Mouse (Mus musculus): ENCODE results near the gene Ptms. TPM values are rescaled to one million over a fixed set of nuclear protein-coding genes. Genes with fewer than 3 reads are reported as not detected.

Ptms gene
- polyA plus RNA-seq, 1 experiment from 2014 or later, result 454 TPM

DNA sequence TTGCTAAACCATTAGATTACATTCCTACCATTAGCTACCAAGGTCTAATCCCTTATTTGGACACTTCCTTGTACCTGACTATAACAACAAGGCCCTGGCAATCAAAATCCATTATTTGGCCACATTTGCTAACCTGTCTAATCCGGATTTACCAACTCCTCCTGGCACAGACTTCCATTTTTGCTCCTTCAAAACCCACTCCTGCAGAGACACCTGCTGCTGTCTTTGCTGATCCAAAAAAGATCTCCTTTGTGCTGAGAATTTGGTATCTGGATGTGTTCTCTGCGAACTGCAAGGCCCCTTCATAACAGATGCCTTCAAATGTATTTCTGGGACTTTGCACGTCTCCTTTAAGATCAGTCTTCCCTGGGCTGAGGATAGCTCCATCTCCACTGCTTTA, 23.6 kb upstream of the Ptms start:
- Histone ChIP-seq H3K36me3 (peaks cover 7% of the 10 kb centered on the region), H3K9ac (no peak overlapping the region), H3K4me1 (no peaks in the 10 kb centered on the region), H3K4me2 (no peak overlapping the region), H3K9me3 (no peaks in the 10 kb centered on the region), H3K27me3 (no peaks in the 10 kb centered on the region), H3K4me3 (no peak overlapping the region), H3K27ac (no peak overlapping the region)
- WGBS, result 81% methylated on average over 3 of the region's 3 CpGs
- ATAC-seq (ENCODE audit: borderline replicate concordance, extremely low read depth, low FRiP score, low TSS enrichment), result no peak

DNA sequence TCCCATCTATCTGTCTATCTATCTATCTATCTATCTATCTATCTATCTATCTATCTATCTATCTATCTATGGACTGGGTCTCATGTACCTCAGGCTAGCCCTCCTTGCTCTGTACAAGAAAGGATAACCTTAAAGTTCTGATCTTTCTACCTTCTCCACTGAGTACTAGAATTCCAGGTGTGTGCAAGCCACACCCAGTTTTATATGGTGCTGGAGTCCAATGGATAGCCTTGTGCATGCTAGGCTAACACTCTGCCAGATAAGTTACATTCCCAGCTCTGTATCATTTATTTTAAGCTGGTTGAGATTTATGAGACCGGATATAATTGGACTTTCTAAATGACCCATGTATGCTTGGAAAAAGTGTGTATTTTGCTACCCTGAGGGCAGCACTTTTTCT, 21.8 kb upstream of the Ptms start:
- no peak for ATAC-seq (ENCODE audit: borderline replicate concordance, extremely low read depth, low FRiP score, low TSS enrichment)
- 90% methylated on average over 1 of the region's 1 CpGs for WGBS
- Histone ChIP-seq H3K9me3 (no peaks in the 10 kb centered on the region), H3K27me3 (no peaks in the 10 kb centered on the region), H3K4me1 (no peaks in the 10 kb centered on the region), H3K9ac (no peak overlapping the region), H3K36me3 (peaks cover 25% of the 10 kb centered on the region), H3K4me3 (no peak overlapping the region), H3K27ac (no peak overlapping the region), H3K4me2 (no peak overlapping the region)

DNA sequence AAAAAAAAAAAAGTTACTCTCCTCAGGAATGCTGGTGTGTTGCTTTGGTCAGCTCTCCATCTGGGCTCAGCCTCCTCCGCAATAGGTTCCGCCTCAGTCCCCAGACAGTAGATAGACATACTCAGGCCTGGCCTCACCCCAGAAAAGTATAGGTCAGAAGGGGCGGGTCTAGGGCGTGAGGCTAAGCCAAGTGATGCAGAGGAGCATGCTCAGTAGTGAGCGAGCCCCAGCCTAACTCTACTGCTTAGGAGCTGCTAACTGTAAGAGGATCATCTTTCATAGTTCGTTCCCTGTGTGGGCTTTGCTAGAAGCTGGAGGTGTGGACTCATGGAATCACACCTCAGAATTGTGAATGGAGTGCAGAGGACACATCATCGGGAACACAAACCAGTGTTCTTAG, 18.7 kb upstream of the Ptms start:
- no peaks in the 10 kb centered on the region for H3K4me1 ChIP-seq
- 89% methylated on average over 7 of the region's 7 CpGs for WGBS

DNA sequence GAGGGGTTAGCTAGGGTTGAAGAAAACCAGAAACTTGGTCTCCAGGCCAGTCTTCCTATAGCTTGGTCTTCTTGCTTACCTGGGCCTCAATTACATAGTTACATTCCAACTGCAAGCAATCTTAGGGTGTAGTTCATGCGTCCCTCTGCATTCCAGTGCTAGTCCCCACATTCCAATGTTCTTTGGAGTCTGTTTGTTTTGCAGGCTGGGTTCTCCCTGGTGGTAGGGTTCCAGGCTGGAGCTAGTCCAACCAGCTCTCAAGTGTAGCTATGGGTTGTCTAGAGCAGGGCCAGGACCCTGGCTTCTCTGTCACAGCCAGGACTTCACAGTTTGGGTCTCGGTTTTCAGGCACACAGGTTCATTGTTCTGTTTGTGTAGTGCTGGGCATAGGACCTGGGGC, 17.6 kb upstream of the Ptms start:
- H3K4me1 ChIP-seq, result peaks cover 5% of the 10 kb centered on the region
- no peak overlapping the region for H3K4me3 ChIP-seq
- H3K9ac ChIP-seq, result no peak overlapping the region
- ATAC-seq (ENCODE audit: borderline replicate concordance, extremely low read depth, low FRiP score, low TSS enrichment), result no peak
- 60% methylated on average over 2 of the region's 2 CpGs for WGBS
- no peak overlapping the region for H3K4me2 ChIP-seq
- no peaks in the 10 kb centered on the region for H3K27me3 ChIP-seq
- H3K36me3 ChIP-seq, result peaks cover 61% of the 10 kb centered on the region
- no peaks in the 10 kb centered on the region; the same call in 1 of the 2 replicates for H3K9me3 ChIP-seq
- no peak overlapping the region for H3K27ac ChIP-seq

More for the DNA sequence above, 18.7 kb upstream of the Ptms start:
- no peaks in the 10 kb centered on the region for H3K9me3 ChIP-seq
- H3K9ac ChIP-seq, result no peak overlapping the region
- H3K4me3 ChIP-seq, result no peak overlapping the region
- no peak for ATAC-seq (ENCODE audit: borderline replicate concordance, extremely low read depth, low FRiP score, low TSS enrichment)
- H3K27ac ChIP-seq, result no peak overlapping the region
- no peaks in the 10 kb centered on the region for H3K27me3 ChIP-seq
- peaks cover 55% of the 10 kb centered on the region for H3K36me3 ChIP-seq
- no peak overlapping the region for H3K4me2 ChIP-seq

DNA sequence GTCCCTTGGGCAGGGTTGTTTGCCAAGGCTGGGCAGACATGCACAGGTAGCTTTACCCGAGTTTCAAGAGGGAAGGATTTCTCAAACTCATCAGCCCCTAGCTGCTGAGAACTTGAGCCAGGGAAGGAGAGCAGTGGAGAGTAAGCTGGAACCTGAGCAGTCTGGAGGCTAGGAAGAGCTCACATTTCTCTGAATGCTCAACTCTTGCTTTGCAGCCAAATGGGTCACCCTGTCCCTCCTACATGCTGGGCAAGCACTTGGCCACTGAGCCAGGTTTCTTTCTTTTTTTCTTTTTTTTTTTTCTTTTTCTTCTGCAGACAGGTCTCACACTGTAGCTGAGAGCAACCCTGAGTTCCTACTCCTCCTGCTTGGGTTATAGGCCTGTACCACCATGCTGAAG, 16.8 kb upstream of the Ptms start:
- no peaks in the 10 kb centered on the region for H3K27me3 ChIP-seq
- no peak overlapping the region for H3K4me3 ChIP-seq
- H3K4me1 ChIP-seq, result peaks cover 11% of the 10 kb centered on the region
- H3K9ac ChIP-seq, result no peak overlapping the region
- no peaks in the 10 kb centered on the region; the same call in 1 of the 2 replicates for H3K9me3 ChIP-seq
- H3K36me3 ChIP-seq, result peaks cover 63% of the 10 kb centered on the region
- ATAC-seq (ENCODE audit: borderline replicate concordance, extremely low read depth, low FRiP score, low TSS enrichment), result no peak
- WGBS, result 86% methylated on average over 1 of the region's 1 CpGs
- no peak overlapping the region for H3K4me2 ChIP-seq
- H3K27ac ChIP-seq, result no peak overlapping the region

DNA sequence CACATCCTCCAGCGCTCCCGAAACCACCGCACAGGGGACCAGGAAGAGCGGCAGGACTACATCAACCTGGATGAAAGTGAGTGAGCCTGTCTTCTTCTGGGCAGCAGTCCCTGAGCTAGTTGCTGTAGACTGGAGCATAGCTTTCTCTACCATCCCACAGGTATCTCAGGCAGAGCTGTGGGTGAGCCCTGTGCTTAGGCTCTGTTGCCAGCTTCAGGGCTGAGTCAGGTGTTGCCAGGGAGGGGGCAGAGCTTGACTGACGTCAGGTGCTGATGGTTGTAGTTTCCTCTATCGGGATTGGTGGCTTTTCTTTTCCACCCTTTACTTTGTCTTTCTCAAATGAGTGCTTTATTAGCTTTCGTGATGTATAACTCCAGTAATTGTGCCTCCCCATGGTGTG, 14.8 kb upstream of the Ptms start:
- 94% methylated on average over 7 of the region's 7 CpGs for WGBS
- H3K36me3 ChIP-seq, result peaks cover 63% of the 10 kb centered on the region
- no peak overlapping the region for H3K4me2 ChIP-seq

DNA sequence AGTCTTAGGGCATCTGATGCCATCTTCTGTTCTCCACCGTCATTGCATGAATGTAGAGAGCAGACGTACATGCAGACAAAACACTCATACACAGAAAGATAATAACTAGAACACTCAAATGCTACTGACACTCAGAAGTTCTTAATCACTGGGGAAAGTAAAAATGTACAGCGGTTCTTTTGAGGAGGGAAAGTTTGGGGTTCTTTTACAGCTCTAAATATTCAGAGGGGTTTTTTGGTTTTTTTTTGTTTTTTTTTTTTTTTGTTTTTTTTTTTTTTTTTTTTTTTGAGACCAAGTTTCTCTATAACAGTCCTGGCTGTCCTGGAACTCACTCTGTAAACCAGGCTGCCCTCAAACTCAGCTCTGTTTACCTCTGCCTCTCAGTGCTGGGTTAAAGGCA, 13.2 kb upstream of the Ptms start:
- Histone ChIP-seq H3K9me3 (no peaks in the 10 kb centered on the region; the same call in 1 of the 2 replicates), H3K4me1 (peaks cover 27% of the 10 kb centered on the region), H3K36me3 (peaks cover 52% of the 10 kb centered on the region), H3K4me3 (0 out of 2 replicates have a peak overlapping the region, but pooled peaks have one; percentile 75), H3K9ac (no peak overlapping the region), H3K27me3 (no peaks in the 10 kb centered on the region), H3K27ac (no peak overlapping the region), H3K4me2 (peak overlapping the region; percentile 78)
- ATAC-seq (ENCODE audit: borderline replicate concordance, extremely low read depth, low FRiP score, low TSS enrichment), result no peak
- 85% methylated on average over 3 of the region's 3 CpGs for WGBS

More for the DNA sequence above, 14.8 kb upstream of the Ptms start:
- Histone ChIP-seq H3K27ac (no peak overlapping the region), H3K4me3 (no peak overlapping the region), H3K4me1 (peaks cover 20% of the 10 kb centered on the region), H3K9ac (no peak overlapping the region), H3K9me3 (no peaks in the 10 kb centered on the region; the same call in 1 of the 2 replicates), H3K27me3 (no peaks in the 10 kb centered on the region)
- no peak for ATAC-seq (ENCODE audit: borderline replicate concordance, extremely low read depth, low FRiP score, low TSS enrichment)

DNA sequence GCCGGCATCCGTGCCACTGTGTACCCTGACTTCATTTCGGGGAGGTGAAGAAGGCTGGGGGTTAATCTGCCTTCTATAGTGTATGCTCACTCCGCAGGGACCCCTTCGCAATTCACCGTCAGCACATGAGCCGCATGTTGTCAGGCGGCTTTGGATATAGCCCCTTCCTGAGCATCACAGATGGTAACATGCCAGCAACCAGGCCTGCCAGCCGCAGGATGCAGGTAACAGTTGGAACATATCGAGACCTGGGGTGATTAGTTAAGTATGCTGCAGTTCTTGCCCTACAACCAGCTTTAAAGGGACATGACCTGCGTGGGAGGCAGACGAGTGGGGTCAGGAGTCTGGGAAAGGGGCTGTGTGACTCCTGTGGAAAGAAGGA, 12.4 kb upstream of the Ptms start:
- peak overlapping the region; percentile 78 for H3K4me2 ChIP-seq
- peak overlapping the region; percentile 96 for H3K9ac ChIP-seq
- H3K36me3 ChIP-seq, result peaks cover 44% of the 10 kb centered on the region
- WGBS, result 30% methylated on average over 12 of the region's 12 CpGs
- H3K27ac ChIP-seq, result peak overlapping the region; percentile 96
- no peaks in the 10 kb centered on the region; the same call in 1 of the 2 replicates for H3K9me3 ChIP-seq
- ATAC-seq (ENCODE audit: borderline replicate concordance, extremely low read depth, low FRiP score, low TSS enrichment), result no peak
- peak overlapping the region; percentile 75 for H3K4me3 ChIP-seq
- H3K4me1 ChIP-seq, result peaks cover 27% of the 10 kb centered on the region
- no peaks in the 10 kb centered on the region for H3K27me3 ChIP-seq

DNA sequence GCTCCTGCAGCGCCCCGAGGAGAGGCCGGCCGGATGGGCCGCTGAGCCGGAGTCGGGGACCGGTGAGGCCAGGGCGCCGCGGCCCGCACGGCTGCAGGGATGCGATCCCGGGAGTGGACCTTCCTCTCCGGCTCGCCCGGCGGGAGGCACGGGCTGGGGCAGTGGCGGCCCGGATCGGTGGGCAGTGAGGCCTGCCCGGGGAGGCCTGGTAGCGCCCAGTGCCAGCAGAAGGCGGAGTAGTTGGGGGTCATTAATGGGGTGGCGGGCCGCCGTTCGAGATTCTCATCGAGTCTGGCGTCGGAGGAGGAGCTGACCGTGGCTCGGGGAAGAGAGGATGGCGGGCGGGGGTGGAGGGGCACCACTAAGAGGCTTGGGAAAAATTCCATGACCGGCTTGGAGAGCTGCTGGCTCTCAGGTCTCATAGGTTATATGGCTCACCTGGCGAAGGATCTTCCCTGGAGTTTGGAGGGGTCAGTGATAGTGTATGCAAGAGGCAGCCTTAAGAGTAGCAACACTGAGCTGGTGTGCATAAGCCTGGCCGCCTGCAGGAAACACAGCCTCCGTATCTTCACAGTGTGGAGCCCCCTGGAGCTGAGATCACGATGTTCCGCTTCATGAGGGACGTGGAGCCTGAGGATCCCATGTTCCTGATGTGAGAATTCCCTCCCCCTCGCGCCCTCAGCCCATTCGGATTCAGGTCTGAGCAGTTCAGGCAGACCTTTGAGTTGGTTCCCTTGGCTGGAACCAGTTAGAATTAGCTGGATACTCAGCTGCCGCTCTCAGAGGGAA, 11.8 kb upstream of the Ptms start:
- Histone ChIP-seq H3K4me2 (peak overlapping the region; percentile 78), H3K9me3 (no peaks in the 10 kb centered on the region; the same call in 1 of the 2 replicates), H3K4me1 (peaks cover 29% of the 10 kb centered on the region), H3K36me3 (peaks cover 38% of the 10 kb centered on the region), H3K9ac (peak overlapping the region; percentile 96), H3K27ac (peak overlapping the region; percentile 96), H3K4me3 (peak overlapping the region; percentile 75), H3K27me3 (no peaks in the 10 kb centered on the region)
- peak; percentile 24; the same call in 1 of the 2 replicates for ATAC-seq (ENCODE audit: borderline replicate concordance, extremely low read depth, low FRiP score, low TSS enrichment)
- under 1% methylated on average over 48 of the region's 48 CpGs for WGBS

DNA sequence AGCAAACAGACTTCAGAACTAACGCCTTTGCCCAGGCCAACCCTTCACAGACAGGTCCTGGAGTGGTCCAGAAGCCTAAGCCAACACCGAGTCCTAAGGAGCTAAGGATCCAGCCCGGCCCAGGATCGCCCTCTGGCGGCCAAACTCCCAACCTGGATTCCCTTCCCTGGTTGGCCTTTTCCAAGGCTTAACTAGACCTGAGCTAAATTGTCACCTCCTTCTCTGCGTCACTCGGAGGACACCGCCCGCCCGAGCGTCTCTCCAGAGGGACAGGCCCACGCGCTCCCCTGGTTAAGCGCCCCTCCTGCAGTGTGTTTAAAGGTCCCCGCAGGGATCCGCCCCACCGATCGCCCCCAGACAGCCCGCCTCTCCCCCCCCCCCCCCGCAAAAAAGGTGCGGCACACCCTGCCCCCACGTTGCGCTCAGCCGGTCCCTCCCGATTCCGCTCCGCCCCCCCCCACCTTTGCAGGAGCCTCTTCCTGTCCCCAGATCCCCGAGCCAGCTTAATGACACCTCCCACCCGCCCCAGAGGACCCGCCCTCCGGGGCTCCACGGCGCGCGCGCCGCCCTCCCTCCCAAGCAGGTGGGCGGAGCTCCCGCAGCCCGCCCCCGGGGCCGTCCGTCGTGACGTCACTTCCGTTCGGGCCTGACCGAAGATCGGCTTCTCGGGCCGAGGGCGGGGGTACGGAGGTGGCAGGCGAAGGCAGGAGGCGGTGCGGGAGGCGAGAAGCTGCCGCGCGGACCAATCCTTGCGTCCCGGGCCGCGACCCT, 11.0 kb upstream of the Ptms start, which contains the start of gene Mlf2:
Gene Mlf2 (plus strand): TSS at position 633 of the 771 bp plus-strand sequence.
- peak within 1 kb of the TSS; percentile 78 for H3K4me2 ChIP-seq
- no peaks in the 10 kb centered on the region; the same call in 1 of the 2 replicates for H3K9me3 ChIP-seq
- no peaks in the 10 kb centered on the region for H3K27me3 ChIP-seq
- peak; percentile 92 for ATAC-seq (ENCODE audit: borderline replicate concordance, extremely low read depth, low FRiP score, low TSS enrichment)
- H3K9ac ChIP-seq, result peak within 1 kb of the TSS; percentile 96
- peaks cover 31% of the 10 kb centered on the region for H3K36me3 ChIP-seq
- H3K4me1 ChIP-seq, result peaks cover 37% of the 10 kb centered on the region
- H3K27ac ChIP-seq, result peak within 1 kb of the TSS; percentile 96
- WGBS, result under 1% methylated on average over 52 of the region's 64 CpGs
- H3K4me3 ChIP-seq, result peak within 1 kb of the TSS; percentile 75

DNA sequence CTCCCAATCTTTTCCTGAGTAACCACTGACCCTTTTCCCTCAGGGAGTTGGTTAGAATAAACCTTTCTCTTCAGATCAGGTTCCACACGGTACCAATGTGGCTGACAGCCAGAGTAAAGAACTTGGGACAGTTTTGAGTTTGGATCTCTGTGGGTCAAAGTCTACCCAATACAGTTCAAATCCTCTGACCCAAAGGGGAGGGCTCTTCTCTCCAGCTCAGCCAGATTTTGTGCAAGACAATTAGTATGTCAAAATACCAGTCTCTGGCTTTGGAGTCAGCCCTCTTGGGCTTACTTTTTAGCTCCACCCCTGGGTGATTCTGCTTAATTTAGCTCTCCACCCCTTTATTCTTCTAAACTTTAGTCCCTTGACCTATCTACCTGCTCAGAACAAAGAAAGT, 10.3 kb upstream of the Ptms start:
- Histone ChIP-seq H3K27ac (peak overlapping the region; percentile 96), H3K9ac (peak overlapping the region; percentile 28; the same call in 1 of the 2 replicates), H3K4me3 (peak overlapping the region; percentile 75), H3K36me3 (peaks cover 24% of the 10 kb centered on the region), H3K9me3 (no peaks in the 10 kb centered on the region; the same call in 1 of the 2 replicates), H3K4me1 (peaks cover 44% of the 10 kb centered on the region), H3K27me3 (no peaks in the 10 kb centered on the region), H3K4me2 (peak overlapping the region; percentile 50)
- no peak for ATAC-seq (ENCODE audit: borderline replicate concordance, extremely low read depth, low FRiP score, low TSS enrichment)
- 11% methylated on average over 1 of the region's 1 CpGs for WGBS

DNA sequence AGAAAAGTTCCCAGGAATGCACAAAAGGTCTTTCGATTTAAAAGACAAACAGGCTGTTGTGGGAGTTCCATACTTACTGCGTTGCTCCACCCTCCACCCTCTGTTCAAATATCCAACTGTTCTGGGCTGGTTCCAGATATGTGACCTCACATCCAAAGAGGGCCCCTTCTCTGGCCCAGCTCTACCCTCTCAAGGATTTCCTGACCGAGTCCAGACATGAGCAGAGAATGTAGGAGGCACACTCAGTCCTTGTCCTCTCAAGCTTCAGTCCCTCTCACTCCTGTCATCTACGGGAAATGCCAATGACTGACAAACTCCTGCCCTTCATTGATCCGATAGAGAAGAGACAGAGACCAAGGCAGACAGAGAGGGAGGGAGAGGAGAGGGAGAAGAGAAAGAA, 6.0 kb upstream of the Ptms start:
- Histone ChIP-seq H3K36me3 (no peaks in the 10 kb centered on the region), H3K9ac (peak overlapping the region; percentile 41), H3K4me1 (peaks cover 53% of the 10 kb centered on the region), H3K4me3 (peak overlapping the region; percentile 23), H3K9me3 (no peaks in the 10 kb centered on the region), H3K4me2 (peak overlapping the region; percentile 57), H3K27me3 (no peaks in the 10 kb centered on the region), H3K27ac (peak overlapping the region; percentile 97)
- peak; percentile 77 for ATAC-seq (ENCODE audit: borderline replicate concordance, extremely low read depth, low FRiP score, low TSS enrichment)
- 10% methylated on average over 5 of the region's 5 CpGs for WGBS
